Comparison of ENCODE assay signal across 8 mouse cellular contexts in genomic region chr11:21091067-21091427, GRCm38 (mm10). TPM values are rescaled to one million over a fixed set of nuclear protein-coding genes. Genes with fewer than 3 reads are reported as not detected.
DNase-seq lines count a peak whose midpoint lies in the region; ATAC-seq and TF ChIP-seq lines count a peak whose summit lies in the region.

Gene Peli1, plus strand, starts transcription at chr11:21091291.

- peak within 1 kb of the TSS; percentile 99 for H3K27ac ChIP-seq in forebrain, embryonic 10.5 days
- H3K27ac ChIP-seq in heart, embryonic 15.5 days = peak within 1 kb of the TSS; percentile 99
- H3K27ac ChIP-seq in liver, embryonic 14.5 days = peak within 1 kb of the TSS; percentile 91
- H3K27ac ChIP-seq in neural tube, embryonic 11.5 days (ENCODE audit: low read depth, low read length) = peak within 1 kb of the TSS; percentile 100
- peak within 1 kb of the TSS; percentile 99 for H3K27ac ChIP-seq in stomach, postnatal 0 days (replicated peaks)

- DNase-seq in CD8-positive naive resting alpha-beta T cell, adult 2 months (ENCODE audit: low read depth in 2 of 2, low spot score in 2 of 2) = peak; percentile 92 to 94
- peak; percentile 90 for DNase-seq in c-Kit-positive CD71-negative TER-119-negative erythroid progenitor cells, embryonic 14.5 days (ENCODE audit: low read depth)
- peak; percentile 94 for DNase-seq in forebrain, embryonic 10.5 days (ENCODE audit: extremely low spot score, low spot score)
- peak; percentile 97 for DNase-seq in kidney, postnatal 25 days
- peak; percentile 86 to 92 (median 87) for DNase-seq in liver, embryonic 14.5 days (ENCODE audit: low read depth in 3 of 3, low spot score in 3 of 3)
- peak; percentile 96 for DNase-seq in neural tube, embryonic 11.5 days (ENCODE audit: low spot score)
- peak; percentile 97 for DNase-seq in stomach, postnatal 0 days (ENCODE audit: low spot score)

- H3K36me3 ChIP-seq in forebrain, embryonic 10.5 days (replicated peaks) = peaks cover 15% of the 10 kb centered on the region
- H3K36me3 ChIP-seq in heart, embryonic 15.5 days = no peaks in the 10 kb centered on the region
- H3K36me3 ChIP-seq in liver, embryonic 14.5 days (replicated peaks; ENCODE audit: control insufficient read depth, insufficient read depth, low read depth) = no peaks in the 10 kb centered on the region
- no peaks in the 10 kb centered on the region for H3K36me3 ChIP-seq in neural tube, embryonic 11.5 days (ENCODE audit: control insufficient read depth, insufficient read depth, low read length)
- no peaks in the 10 kb centered on the region for H3K36me3 ChIP-seq in stomach, postnatal 0 days (ENCODE audit: control insufficient read depth, insufficient read depth, low read length)

- TF ChIP-seq EP300 in liver, embryonic 14.5 days (IDR thresholded peaks at IDR 0.05; ENCODE audit: low read depth) = no peak
- TF ChIP-seq EP300 in stomach, postnatal 0 days (optimal IDR thresholded peaks at IDR 0.05) = no peak

- peak within 1 kb of the TSS; percentile 67 for H3K4me2 ChIP-seq in heart, embryonic 15.5 days
- H3K4me2 ChIP-seq in liver, embryonic 14.5 days (ENCODE audit: low read depth) = peak within 1 kb of the TSS; percentile 95
- H3K4me2 ChIP-seq in neural tube, embryonic 11.5 days (ENCODE audit: low read depth) = peak within 1 kb of the TSS; percentile 68
- peak within 1 kb of the TSS; percentile 71 for H3K4me2 ChIP-seq in stomach, postnatal 0 days (replicated peaks; ENCODE audit: low read depth)

- peak within 1 kb of the TSS; percentile 93 for H3K4me3 ChIP-seq in forebrain, embryonic 10.5 days
- peak within 1 kb of the TSS; percentile 90 for H3K4me3 ChIP-seq in heart, embryonic 15.5 days
- H3K4me3 ChIP-seq in liver, embryonic 14.5 days (ENCODE audit: insufficient read depth in 1 of 2, low read depth in 2 of 2, low read length in 2 of 2) = peak within 1 kb of the TSS; percentile 93 to 99
- H3K4me3 ChIP-seq in neural tube, embryonic 11.5 days (ENCODE audit: low read depth, low read length) = peak within 1 kb of the TSS; percentile 95
- H3K4me3 ChIP-seq in stomach, postnatal 0 days (ENCODE audit: low read depth, low read length) = peak within 1 kb of the TSS; percentile 96

- H3K9me3 ChIP-seq in forebrain, embryonic 10.5 days = no peaks in the 10 kb centered on the region
- no peaks in the 10 kb centered on the region for H3K9me3 ChIP-seq in heart, embryonic 15.5 days (replicated peaks)
- H3K9me3 ChIP-seq in liver, embryonic 14.5 days (ENCODE audit: control insufficient read depth, low read length) = no peaks in the 10 kb centered on the region
- 0 out of 2 replicates have a peak, but pooled peaks cover 2% of the 10 kb centered on the region for H3K9me3 ChIP-seq in neural tube, embryonic 11.5 days (ENCODE audit: control insufficient read depth, low read length)
- H3K9me3 ChIP-seq in stomach, postnatal 0 days (ENCODE audit: control insufficient read depth, low read length) = no peaks in the 10 kb centered on the region

- peak; percentile 99 for ATAC-seq in heart, embryonic 15.5 days (replicated peaks; ENCODE audit: insufficient number of reproducible peaks, insufficient read depth, low FRiP score, low read depth)
- ATAC-seq in liver, embryonic 14.5 days (ENCODE audit: insufficient read depth) = peak; percentile 100
- peak; percentile 99 for ATAC-seq in neural tube, embryonic 11.5 days (ENCODE audit: insufficient read depth, low FRiP score, low TSS enrichment)
- ATAC-seq in stomach, postnatal 0 days (ENCODE audit: low FRiP score, low TSS enrichment) = peak; percentile 99

- H3K27me3 ChIP-seq in forebrain, embryonic 10.5 days (ENCODE audit: poor library complexity, severe bottlenecking) = no peaks in the 10 kb centered on the region
- no peaks in the 10 kb centered on the region for H3K27me3 ChIP-seq in heart, embryonic 15.5 days
- H3K27me3 ChIP-seq in liver, embryonic 14.5 days (ENCODE audit: control insufficient read depth, insufficient read depth, low read length) = no peaks in the 10 kb centered on the region
- H3K27me3 ChIP-seq in neural tube, embryonic 11.5 days (ENCODE audit: control insufficient read depth, insufficient read depth, low read length) = no peaks in the 10 kb centered on the region
- H3K27me3 ChIP-seq in stomach, postnatal 0 days (ENCODE audit: control insufficient read depth, insufficient read depth, low read length) = no peaks in the 10 kb centered on the region

- H3K4me1 ChIP-seq in forebrain, embryonic 10.5 days = peaks cover 22% of the 10 kb centered on the region
- H3K4me1 ChIP-seq in heart, embryonic 15.5 days (replicated peaks) = peaks cover 5% of the 10 kb centered on the region; the same call in 1 of the 2 replicates
- peaks cover 11 to 12% of the 10 kb centered on the region in 2 experiments for H3K4me1 ChIP-seq in liver, embryonic 14.5 days (replicated peaks; ENCODE audit: control insufficient read depth in 2 of 2, insufficient read depth in 2 of 2, low read length in 1 of 2)
- no peaks in the 10 kb centered on the region for H3K4me1 ChIP-seq in neural tube, embryonic 11.5 days (ENCODE audit: control insufficient read depth, insufficient read depth, low read length)
- H3K4me1 ChIP-seq in stomach, postnatal 0 days (replicated peaks; ENCODE audit: control insufficient read depth, insufficient read depth) = no peaks in the 10 kb centered on the region

- TF ChIP-seq CTCF in liver, embryonic 14.5 days (IDR thresholded peaks at IDR 0.05; ENCODE audit: low read depth) = 0 out of 2 replicates have a peak, but pooled peaks have one; percentile 10
- TF ChIP-seq CTCF in stomach, postnatal 0 days (IDR thresholded peaks at IDR 0.05; ENCODE audit: low read depth) = peak; percentile 41

- under 1% methylated on average over 24 of the region's 24 CpGs for WGBS in forebrain, embryonic 10.5 days
- 1% methylated on average over 24 of the region's 24 CpGs for WGBS in heart, embryonic 15.5 days
- WGBS in liver, embryonic 14.5 days (ENCODE audit: insufficient replicate concordance) = under 1% methylated on average over 24 of the region's 24 CpGs
- WGBS in neural tube, embryonic 11.5 days = under 1% methylated on average over 22 of the region's 24 CpGs
- under 1% methylated on average over 24 of the region's 24 CpGs for WGBS in stomach, postnatal 0 days

- H3K9ac ChIP-seq in heart, embryonic 15.5 days = peak within 1 kb of the TSS; percentile 96
- H3K9ac ChIP-seq in liver, embryonic 14.5 days (replicated peaks) = peak within 1 kb of the TSS; percentile 98
- H3K9ac ChIP-seq in neural tube, embryonic 11.5 days (ENCODE audit: low read length) = peak within 1 kb of the TSS; percentile 99
- H3K9ac ChIP-seq in stomach, postnatal 0 days (ENCODE audit: low read length) = peak within 1 kb of the TSS; percentile 96

RNA-seq across cellular contexts. Expression of gene Peli1, which starts in this region (rescaled TPM):
- 53.2 and 59.5 TPM in 2 replicates for polyA plus RNA-seq in forebrain, embryonic 10.5 days (2016; fragmentation: Nextera tagmentation; extraction: Ambion mirVana)
- polyA plus RNA-seq in heart, embryonic 15.5 days (2015; fragmentation: Nextera tagmentation; extraction: Ambion mirVana) = 19.0 and 24.9 TPM in 2 replicates
- polyA plus RNA-seq in liver, embryonic 14.5 days (2012; rRNA removed) = 4.0 and 5.7 TPM in 2 replicates
- 11.5 and 13.8 TPM in 2 replicates for polyA plus RNA-seq in liver, embryonic 14.5 days (2014; fragmentation: Nextera tagmentation; extraction: Ambion mirVana)
- 107 and 108 TPM in 2 replicates for polyA plus RNA-seq in neural tube, embryonic 11.5 days (2014; fragmentation: Nextera tagmentation; extraction: Ambion mirVana)
- polyA plus RNA-seq in stomach, postnatal 0 days (2015; fragmentation: Nextera tagmentation; extraction: Ambion mirVana) = 23.8 and 25.3 TPM in 2 replicates

Comparison
In these comparisons a context has a peak if more than half of its experiments do, and no peak if none do; other contexts are left out.
1. Peak in every context shown above with its lines: DNase-seq, ATAC-seq, H3K4me3 ChIP-seq and H3K27ac ChIP-seq.